Mouse (Mus musculus) adrenal gland, postnatal 4 days (tissue): ENCODE measurements at regions not wholly inside any gene's neighbourhood (a gene's known extent, or its start where the extent isn't known, plus 50 kb on each side); places are given as distances from the start of the nearest gene placed in this dataset.

Experiments
- DNase-seq, 2 experiments: peaks; one replicate each; pipeline ENCODE4 v3.0.0; 2021 to 2022; ENCODE audit warnings: low spot score in 2 of 2, mixed read lengths in 2 of 2

DNA sequence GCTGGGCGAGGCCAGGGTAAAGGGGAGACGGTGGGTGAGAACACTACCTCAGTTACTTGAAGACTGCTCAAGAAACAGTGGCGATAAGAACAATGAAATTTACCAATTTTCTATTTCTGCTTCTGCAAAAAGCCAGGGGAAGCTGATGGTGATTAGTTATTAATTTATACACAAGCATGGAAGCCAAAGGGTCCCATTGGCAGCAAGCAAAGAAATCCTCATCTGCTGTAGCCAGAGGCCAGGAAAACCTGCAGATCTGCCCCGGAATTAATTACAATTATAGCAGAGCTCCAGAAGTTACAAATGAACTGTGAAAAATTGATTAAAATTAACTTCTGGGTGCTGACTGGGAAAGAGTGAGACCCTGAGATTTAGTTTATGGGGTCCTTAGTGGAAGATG, 506.2 kb upstream of the Rgma start:
- no peak for DNase-seq

DNA sequence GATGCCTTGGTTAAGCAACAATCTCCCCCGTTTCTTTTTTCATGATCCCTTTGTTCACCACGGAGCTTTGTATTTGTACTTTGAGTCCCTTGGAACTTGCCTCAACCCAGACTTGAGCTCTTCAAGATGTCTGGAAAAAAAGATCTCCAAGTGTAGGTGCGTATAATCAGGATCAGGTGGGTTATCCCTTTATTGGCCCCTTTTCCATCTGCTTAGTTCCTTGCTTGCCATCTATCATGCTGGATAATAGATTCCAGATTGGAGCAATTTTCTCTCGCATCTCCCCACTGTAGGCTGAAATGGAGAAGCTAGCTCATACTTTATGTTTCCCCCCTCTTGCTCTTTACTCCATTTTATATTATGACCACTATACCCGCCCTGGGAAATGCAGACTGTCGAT, 474.5 kb upstream of the Rgma start:
- DNase-seq, result no peak

DNA sequence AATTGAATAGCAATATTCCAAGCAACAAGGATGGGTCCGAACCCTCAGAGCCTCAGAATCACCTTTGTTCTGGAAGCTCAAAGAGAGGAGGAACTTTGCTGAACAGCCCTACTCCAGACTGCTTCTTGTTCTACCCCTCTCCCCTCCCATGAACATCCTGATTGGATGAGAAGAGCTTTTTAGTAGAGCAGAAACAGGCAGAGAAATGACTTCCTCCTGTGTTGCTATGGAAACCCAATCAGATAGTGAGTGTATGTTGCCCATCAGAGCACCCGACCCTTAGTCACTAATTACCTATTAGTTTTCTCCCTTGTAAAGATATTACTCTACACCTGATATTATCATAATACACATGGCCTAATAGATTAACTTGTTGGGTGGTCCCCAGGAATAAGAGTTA, 469.4 kb upstream of the Rgma start:
- no peak for DNase-seq

DNA sequence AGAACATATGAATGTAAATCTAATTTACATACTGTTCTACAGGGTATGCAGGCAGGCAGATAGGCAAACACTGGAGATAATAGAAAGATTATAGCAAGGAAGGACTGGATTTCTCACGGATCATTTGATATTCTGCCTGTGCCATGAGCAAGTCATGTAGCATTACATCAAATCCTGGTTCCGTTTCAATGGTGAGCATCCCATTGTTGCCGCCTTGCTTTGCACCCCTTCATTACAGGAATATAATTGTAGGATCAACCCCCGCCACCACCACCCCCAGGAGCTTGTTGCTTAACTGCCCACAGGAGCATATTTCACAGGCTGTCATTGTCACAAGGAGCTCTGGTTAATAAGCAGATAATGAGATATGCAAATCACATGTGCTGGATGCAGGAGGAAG, 468.8 kb upstream of the Rgma start:
- no peak for DNase-seq

DNA sequence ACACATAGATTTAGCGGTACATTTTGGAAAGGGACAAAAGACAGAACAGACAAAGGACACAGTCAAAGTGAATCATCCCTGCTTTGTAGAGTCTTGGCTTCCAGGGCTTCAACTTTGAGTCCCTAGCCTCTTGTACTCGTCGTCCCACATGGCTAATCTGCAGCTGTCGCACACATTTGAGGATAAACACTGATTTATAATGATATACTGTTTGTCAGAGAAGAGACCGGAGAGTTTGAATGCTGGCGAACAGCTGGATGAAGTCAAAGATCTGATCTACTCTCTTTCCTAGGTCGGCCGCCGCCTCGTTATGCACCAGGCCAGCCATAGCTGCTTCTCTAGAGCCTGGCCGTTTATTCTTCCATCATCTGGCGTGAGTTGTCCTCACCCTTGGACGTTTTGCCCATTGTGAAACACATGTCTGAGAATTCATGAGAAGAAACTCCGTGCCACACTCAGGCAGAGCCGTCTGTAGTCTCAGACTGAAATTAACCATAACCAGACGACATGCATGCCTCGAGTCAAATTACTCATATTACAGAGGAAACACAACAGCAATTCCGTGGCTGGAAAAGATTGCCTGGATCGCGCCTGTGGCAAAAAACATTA, 448.4 kb upstream of the Rgma start:
- DNase-seq, result no peak

DNA sequence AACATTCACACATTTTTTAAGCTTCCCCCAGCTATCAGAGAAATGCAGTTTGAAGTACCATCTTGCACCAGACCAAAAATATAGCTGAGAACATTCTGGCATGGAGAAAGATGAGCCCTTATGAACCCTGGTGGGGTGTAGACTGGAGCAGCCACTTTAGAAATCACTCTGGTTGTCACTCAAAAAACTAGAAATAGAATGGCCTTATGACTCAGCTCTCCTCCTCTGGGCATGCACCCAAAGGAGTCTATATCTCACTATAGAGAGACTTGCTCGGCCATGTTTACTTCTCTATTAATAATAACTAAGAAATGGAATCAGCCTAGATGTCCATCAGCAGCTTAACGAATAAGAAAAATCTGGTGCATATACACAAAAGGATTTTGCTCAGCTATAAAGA, 436.5 kb upstream of the Rgma start:
- no peak for DNase-seq

DNA sequence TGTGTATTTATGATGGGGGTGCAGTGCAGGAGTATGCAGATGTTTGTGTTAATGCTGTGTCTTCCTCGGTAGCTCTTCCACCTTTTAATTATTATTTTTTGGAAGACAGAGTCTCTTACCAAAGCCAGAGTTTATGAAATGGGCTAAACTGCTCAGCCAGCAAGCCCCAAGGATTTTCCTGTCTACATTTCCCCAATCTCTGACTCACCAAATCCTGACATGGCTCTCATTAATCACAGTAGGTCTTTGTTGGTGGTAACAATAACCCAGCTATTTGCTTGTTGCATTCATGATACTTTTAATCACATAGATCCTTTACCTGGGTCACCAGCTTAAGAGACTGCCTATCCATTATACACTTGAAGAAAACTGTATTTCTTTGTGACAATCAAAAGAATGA, 427.8 kb upstream of the Rgma start:
- no peak for DNase-seq

DNA sequence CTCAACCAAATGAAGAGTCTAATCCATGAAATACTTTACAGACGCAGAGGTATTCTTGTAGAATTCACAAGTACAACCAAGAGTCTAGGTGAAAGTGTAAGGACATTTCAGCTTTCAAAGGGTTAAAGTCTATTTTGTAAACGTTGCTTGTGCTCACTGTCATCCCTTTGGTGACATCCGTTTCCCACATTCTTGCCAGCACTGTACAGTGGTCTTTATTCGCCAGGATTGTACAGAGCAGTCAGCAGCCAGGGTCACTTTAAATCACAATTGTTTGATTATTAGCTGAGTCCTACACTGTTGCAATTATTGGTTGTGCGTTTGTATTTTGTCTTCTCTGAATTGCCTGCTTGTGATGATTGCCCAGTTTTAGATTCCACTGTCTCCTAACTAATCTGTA, 427.3 kb upstream of the Rgma start:
- no peak for DNase-seq

DNA sequence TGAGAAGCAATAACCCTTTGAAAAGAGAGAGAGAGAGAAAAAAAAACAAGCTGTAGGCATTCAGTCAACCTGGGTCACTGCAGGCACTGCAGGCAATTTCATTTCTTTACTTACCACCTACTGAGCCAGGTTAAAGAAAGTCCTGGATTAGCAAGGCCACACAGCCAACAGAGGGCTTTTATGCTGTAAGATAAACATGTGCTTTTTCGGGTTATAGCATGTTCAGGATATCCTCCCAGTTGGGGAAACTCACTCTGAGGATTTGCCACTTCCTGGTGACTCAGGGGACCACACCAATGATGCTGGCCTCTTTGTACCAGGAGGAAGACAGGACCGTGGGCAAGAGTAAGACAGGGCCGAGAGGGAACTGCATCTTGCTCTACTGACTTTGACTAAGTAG, 426.6 kb upstream of the Rgma start:
- DNase-seq, result no peak

DNA sequence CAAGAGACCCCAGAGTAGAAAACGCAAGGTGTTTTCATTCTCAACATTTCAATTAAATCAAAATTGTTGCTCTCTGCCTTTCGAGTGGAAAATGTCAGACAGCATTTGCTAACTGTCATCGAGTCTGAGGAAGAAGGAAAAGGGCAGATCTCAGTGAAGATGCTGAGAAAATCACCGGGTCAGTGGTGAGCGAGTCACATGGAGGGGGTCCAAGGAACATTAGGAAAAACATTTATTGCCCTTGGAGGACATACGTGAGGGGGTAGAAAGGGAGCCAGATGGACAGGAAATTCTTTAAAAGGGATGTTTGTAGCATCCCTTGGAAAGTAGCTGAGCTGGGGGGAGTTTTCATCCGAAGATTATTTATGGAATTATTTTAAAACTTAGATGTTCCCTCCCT, 425.4 kb upstream of the Rgma start:
- DNase-seq, result no peak

DNA sequence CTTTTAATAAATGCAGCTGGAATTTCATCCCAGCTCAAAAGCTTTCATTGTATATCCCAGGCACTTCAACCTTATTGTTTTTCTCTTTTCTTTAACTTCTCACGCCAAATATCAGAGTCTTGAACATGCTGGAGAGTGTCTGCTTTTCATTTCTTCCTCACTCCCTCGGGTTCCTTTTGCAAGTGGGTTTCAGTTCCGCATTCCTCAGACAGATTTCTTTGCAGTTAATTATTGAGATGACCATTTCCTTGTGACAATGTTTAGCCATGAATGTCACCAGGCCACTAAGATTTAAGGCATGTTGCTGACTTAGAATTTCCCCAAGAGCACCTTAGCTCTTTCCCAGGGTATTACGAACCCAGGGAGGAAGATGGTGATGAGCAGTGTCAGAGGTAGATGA, 417.6 kb upstream of the Rgma start:
- DNase-seq, result no peak

DNA sequence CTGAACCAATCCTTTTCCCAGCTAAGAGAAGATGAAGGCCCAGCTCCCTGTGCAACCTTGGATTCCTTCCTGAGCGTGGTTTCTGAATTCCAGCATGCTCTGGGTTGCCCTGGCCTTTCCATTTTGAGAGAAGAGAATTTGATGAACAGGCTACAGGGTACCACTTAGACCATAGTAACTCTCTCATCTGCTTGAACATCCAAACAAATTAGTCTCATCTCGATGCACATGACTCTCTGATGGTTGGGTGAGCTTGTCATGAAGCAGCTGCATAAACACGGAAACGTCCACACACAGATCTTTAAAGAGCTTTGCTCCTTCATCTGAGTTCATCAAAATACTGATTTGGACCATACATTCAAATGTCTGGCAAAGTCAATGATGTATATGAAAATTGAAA, 414.0 kb upstream of the Rgma start:
- DNase-seq, result no peak

DNA sequence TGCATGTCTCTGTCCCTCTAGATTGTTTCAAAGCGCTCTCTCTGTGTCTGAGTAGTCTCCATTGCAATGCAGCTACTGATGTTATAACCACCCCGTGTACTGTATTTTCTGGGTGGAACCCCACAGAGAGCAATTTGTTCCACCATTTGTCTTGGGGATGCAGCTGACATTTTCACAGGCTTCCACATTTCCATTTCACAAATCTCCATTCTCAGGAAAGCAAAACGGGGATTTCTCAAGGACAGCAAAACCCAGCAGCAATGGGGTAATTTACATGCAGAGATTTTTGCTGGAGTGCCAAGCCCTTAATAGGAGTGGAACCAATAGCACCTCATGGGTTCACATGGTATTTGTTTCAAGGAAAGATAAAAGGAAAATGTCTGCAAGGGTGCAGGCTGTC, 412.5 kb upstream of the Rgma start:
- no peak for DNase-seq

DNA sequence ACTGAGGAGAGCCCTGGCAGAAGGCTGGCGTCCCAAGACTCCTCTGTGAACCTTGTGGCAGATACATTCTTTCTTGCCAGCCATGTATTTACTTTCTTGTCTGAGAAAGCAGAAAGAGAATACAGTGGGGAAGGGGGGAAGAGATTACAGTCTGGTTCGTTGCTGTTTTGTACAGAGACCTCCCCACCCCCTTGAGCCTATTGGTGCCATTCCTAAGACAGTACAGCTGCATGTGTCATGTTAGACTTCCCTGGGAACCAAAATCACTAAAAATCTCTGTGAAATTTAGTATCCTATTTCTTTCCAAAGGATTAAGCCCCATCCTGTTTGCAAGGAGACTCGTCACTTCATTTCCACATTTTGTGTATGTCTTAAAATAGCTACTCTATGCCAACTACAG, 411.4 kb upstream of the Rgma start:
- no peak for DNase-seq

DNA sequence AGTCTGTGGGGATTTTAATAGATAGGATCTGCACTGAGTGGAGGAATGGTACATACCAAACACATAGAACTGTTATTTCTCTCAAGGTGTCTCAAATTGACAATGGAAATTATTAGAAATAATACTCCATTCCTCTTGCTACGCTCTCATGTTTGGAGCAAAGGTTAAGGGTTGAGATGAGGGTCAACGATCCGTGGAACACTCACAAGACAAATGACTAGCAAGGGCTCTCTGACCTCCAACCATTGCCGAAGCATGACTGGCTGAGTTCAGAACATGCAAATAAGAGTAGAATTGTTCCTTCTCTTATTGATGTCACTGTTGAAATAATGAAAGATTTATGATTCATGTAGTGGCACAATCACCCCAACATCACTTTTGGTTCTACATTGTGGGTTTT, 407.1 kb upstream of the Rgma start:
- DNase-seq, result no peak

DNA sequence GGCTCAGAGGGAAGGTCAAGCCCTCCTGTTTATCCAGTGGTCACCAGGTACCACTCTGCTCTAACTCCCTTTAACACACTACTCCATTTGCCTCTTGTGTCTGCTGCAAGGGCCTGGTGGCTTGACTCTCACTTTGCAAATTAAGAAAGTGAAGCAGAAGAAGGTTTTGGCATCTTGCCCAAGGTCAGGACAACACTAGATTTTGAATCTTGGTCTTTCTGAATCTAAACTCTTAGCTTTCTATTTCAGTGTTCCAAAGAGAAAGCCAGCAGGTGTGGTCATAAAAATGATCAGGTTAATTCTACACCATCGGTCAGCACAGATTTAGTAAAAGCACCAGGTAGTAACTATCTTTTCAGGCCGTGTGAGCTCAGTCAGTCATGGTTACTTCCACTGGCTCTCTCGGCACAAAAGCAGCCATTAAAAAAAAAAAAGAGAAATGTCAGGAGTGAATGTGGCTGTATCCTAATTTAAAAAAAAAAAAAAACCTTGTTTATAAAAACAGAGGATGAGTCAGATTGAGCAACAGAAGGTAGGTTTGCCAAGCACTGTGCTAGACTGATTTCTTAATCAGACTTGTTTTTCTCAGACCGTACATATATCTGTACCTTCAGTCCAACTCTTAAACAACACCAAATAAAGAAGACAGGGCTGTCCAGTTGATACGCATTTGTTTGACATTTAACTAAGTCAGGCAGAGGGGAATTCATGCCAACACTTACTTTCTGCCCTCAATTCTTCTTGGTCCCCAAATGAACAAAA, 403.6 kb upstream of the Rgma start:
- no peak for DNase-seq

DNA sequence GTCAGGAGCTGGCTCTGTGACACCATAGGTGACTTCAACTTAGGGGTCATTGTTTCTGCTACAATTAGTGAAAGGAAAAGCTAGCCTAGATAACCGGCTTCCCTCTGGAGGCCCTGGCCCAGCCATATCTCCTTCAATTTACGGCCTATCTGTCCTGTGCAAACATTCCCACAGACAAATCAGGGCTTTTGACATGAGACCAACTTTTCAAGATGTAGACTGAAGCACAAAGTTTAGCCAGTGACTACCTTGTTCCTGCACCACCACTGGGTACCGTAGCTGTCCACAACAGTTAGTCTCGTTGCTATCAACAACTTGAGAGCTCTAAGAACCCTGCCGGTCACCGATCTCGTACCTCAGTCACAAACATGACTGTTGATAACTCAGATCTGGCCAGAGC, 402.9 kb upstream of the Rgma start:
- DNase-seq, result no peak

DNA sequence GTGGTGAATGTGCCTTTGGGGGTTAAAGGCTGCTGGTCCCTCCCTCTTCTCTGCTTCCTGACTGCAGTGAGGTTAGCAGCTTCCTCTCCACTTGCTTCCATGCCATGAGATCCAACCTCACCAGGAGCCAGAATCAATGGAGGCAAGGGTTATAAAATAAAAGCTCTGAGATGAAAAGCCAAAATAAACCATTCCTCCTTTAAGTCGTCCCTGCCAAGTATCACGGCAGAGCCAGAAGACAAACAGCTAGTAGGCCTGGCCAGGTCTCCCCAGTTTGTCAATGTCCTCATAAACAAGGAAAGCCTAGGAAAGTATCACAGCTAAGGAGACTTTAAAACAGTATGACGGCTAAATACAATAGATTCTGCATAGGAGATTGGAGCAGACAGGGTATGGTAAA, 401.5 kb upstream of the Rgma start:
- no peak for DNase-seq

DNA sequence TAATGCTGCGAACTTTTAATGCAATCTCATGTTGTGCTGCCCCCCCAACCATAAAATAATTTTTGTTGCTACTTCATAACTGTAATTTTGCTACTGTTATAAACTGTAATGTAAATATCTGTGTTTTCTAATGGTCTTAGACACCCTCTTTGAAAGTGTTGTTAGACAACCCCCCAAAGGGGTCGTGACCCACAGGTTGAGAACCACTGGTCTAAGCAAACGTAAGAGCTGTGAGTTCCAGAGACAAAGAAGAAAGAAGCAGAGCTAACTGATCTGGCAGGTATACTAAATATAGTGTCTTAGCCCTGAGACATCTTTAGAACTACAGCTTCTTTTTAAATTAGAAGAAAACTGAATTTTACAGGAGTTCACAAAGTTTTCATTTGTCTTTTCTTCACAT, 400.9 kb upstream of the Rgma start:
- no peak for DNase-seq

DNA sequence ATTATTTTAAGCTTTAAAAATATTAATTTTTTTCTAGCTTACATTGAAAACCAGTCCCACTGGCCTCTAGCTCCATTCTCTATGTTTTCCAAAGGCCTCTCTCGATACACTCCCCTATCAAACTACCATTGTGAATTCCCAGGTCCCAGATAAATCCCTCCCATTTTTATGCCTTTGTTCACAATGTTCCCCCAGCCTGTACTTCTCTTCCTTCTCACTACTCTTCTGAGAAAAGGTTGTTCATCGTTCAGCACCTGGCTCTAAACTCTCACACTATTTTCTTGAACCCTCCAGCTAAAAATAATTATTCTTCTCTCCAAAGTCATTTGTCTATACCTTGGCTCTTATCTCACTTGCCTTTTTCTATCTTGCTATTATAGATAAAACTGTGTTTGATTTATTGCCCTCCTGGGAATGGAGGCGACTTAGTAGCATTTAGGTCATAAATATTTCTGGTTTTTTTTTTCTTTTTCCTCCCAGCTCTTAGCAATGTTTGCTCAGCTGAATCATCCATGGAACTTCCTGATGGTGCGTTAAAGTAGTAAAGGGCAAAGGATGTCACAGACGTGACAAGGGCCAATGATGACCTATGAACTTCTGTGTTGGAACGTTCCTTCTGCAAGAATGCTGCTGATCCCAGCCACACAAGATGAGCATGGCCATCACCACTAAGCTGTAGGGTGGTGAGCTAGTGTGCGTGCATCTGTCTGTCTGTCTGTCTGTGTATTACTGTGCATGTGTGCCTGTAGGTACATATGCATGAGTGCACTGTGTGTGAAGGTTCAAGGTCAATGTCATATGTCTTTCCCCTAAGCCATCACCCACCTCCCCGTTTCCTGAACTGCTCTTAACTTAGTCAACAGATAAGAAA, 384.5 kb upstream of the Rgma start:
- DNase-seq, result no peak

DNA sequence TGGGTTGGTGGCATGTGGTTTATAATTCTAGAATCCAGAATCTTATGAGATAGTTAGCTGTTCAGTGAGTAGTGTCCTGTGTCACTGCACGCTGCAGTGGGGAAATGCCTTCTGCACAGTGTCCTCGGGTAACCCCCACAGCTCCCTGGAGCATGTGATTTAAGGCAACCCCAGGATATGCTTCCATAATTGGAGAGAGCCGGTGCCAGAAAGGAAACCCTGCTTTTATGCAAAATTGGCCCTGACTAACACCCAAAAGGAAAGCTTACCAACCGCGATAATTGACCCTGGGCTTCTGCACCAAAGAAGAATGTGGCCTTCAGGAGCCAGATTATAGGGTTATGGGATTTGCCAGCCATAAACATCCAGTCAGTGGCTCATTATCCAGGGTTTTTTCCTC, 376.9 kb upstream of the Rgma start:
- DNase-seq, result no peak

DNA sequence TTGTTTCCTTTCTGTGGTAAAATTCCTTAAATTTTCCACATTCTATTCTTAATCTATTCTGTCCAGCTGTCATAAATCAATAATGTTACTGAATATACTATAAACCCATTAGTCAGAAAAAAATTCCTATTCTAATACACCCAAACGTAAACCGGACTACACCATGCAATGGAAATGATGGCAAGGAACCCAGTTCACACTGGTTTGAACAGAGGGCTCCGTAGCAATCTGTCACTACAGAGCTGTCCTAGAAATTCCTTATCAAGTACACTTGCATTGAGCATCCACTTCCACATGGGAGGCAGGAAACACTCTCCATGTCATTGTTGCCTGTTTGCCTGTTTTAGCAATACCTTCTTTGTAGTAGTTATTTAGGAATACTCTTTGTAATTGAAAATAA, 356.2 kb upstream of the Rgma start:
- DNase-seq, result no peak
